Mouse (Mus musculus): ENCODE measurements around the gene H1f0. TPM values are rescaled to one million over a fixed set of nuclear protein-coding genes. Genes with fewer than 3 reads are reported as not detected.

The H1f0 gene
- total RNA-seq (2021), result 100 to 1,000 TPM; 193 to 214 TPM
- long read RNA-seq, experiment 1, transcript H1f0-201 (1 exons, 2,055 nt), result major isoform, 219 of 219 reads
- long read RNA-seq, experiment 1, partial matches to known transcripts, result 0 of 219 reads
- long read RNA-seq, experiment 1, other reads (novel, unspliced or antisense), result 0 of 219 reads
- long read RNA-seq, experiment 2, transcript H1f0-201 (1 exons, 2,055 nt), result major isoform, 262 of 263 reads
- long read RNA-seq, experiment 2, partial matches to known transcripts, result 0 of 263 reads
- long read RNA-seq, experiment 2, other reads (novel, unspliced or antisense), result 1 of 263 reads

GRCm38 (mm10) chr15:79028237-79028738 lies at the start of gene H1f0:
H1f0 (plus strand) TSS chr15:79028450.
- DNase-seq, result peak; percentile 98

- DNase-seq, result peak; percentile 86
Measured at GRCm38 (mm10) chr15:78978875-78979274, 49.4 kb upstream of the H1f0 start.

- no peak for DNase-seq
Measured at GRCm38 (mm10) chr15:78980084-78980483, 48.2 kb upstream of the H1f0 start.

- DNase-seq, result peak; percentile 92
Measured at GRCm38 (mm10) chr15:78982658-78983435, 45.4 kb upstream of the H1f0 start.

- DNase-seq, result peak; percentile 65
Measured at GRCm38 (mm10) chr15:78983436-78984285, 44.6 kb upstream of the H1f0 start.

- no peak for DNase-seq
Measured at GRCm38 (mm10) chr15:78984286-78984778, 43.9 kb upstream of the H1f0 start.

GRCm38 (mm10) chr15:78986536-78987220 lies 41.6 kb upstream of the H1f0 start:
- DNase-seq, result peak; percentile 60

- DNase-seq, result peak; percentile 67
Measured at GRCm38 (mm10) chr15:78988499-78988971, 39.7 kb upstream of the H1f0 start.

GRCm38 (mm10) chr15:78989152-78990092 lies 38.8 kb upstream of the H1f0 start:
- DNase-seq, result no peak

- DNase-seq, result no peak
Measured at GRCm38 (mm10) chr15:78990093-78990463, 38.2 kb upstream of the H1f0 start.

- DNase-seq, result no peak
Measured at GRCm38 (mm10) chr15:78990970-78991525, 37.2 kb upstream of the H1f0 start.

- no peak for DNase-seq
Measured at GRCm38 (mm10) chr15:78992235-78992634, 36.0 kb upstream of the H1f0 start.

GRCm38 (mm10) chr15:78992925-78993324 lies 35.3 kb upstream of the H1f0 start:
- DNase-seq, result no peak

- no peak for DNase-seq
Measured at GRCm38 (mm10) chr15:78995916-78996315, 32.3 kb upstream of the H1f0 start.

- DNase-seq, result no peak
Measured at GRCm38 (mm10) chr15:78996663-78997062, 31.6 kb upstream of the H1f0 start.

- DNase-seq, result no peak
Measured at GRCm38 (mm10) chr15:78998348-78998747, 29.9 kb upstream of the H1f0 start.

GRCm38 (mm10) chr15:78999586-78999985 lies 28.7 kb upstream of the H1f0 start:
- no peak for DNase-seq

GRCm38 (mm10) chr15:79000357-79000791 lies 27.9 kb upstream of the H1f0 start:
- DNase-seq, result no peak

- no peak for DNase-seq
Measured at GRCm38 (mm10) chr15:79001559-79001958, 26.7 kb upstream of the H1f0 start.

- no peak for DNase-seq
Measured at GRCm38 (mm10) chr15:79002036-79002435, 26.2 kb upstream of the H1f0 start.

Measured in gastrocnemius, postnatal 10 days (tissue).